Mouse (Mus musculus): ENCODE measurements around the gene Cluap1. TPM values are rescaled to one million over a fixed set of nuclear protein-coding genes. Genes with fewer than 3 reads are reported as not detected.
A peak's percentile ranks its signal among the peaks of the same experiment; 100 is the strongest.

Gene Cluap1
- polyA plus RNA-seq, 1 experiment from 2014 or later: 24.5 TPM

- ATAC-seq (ENCODE audit: low FRiP score, low TSS enrichment): peak; percentile 9; the same call in 1 of the 2 replicates
- Histone ChIP-seq H3K27ac (ENCODE audit: low read length) (no peak overlapping the region), H3K27me3 (ENCODE audit: insufficient read depth, low read length) (no peaks in the 10 kb centered on the region), H3K36me3 (ENCODE audit: insufficient read depth, low read length) (peaks cover 27% of the 10 kb centered on the region), H3K4me3 (ENCODE audit: low read length) (peak overlapping the region; percentile 2), H3K9me3 (ENCODE audit: low read length) (no peaks in the 10 kb centered on the region), H3K9ac (replicated peaks; ENCODE audit: low read length) (no peak overlapping the region), H3K4me2 (replicated peaks; ENCODE audit: low read depth, low read length) (peak overlapping the region; percentile 14; the same call in 1 of the 2 replicates), H3K4me1 (ENCODE audit: insufficient read depth, low read length) (peaks cover 12% of the 10 kb centered on the region; the same call in 1 of the 2 replicates)
- 80% methylated on average over 7 of the region's 7 CpGs for WGBS
These were observed 67.1 kb downstream of the Cluap1 start for GRCm38 (mm10) chr16:3975658-3976057.

DNA sequence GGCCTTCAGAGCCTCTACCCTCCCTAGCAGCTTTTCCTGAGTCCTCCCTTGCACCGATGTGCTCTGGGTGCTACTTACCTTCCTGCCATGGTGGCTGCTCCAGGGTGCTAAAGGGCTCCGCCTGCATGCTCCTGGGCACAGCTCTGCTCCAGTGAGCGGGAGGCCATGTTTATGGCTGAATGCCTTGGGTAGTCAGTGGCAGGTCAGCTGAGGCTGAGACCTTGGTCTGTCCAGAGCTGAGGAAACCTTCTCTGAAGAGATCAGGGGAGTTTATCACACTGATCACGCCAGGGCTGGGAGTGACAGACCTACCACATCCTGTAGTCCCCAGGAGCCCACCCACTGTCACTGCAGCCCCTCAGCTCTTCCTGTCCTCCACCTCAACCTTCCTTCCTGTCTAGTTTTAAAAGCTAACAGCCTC, 67.7 kb downstream of the Cluap1 start, which contains the start of gene Nlrc3:
TSS of gene Nlrc3 (minus strand) at position 382 of the 421 bp plus-strand sequence.
- H3K4me1 ChIP-seq (ENCODE audit: insufficient read depth, low read length): peaks cover 12% of the 10 kb centered on the region; the same call in 1 of the 2 replicates
- peak within 1 kb of the TSS; percentile 15 for H3K4me3 ChIP-seq (ENCODE audit: low read length)
- peaks cover 33% of the 10 kb centered on the region for H3K36me3 ChIP-seq (ENCODE audit: insufficient read depth, low read length)
- ATAC-seq (ENCODE audit: low FRiP score, low TSS enrichment): peak; percentile 83
- no peak within 1 kb of the TSS for H3K9ac ChIP-seq (replicated peaks; ENCODE audit: low read length)
- H3K27ac ChIP-seq (ENCODE audit: low read length): 0 out of 2 replicates have a peak within 1 kb of the TSS, but pooled peaks have one; percentile 4
- 31% methylated on average over 4 of the region's 4 CpGs for whole genome bisulfite sequencing
- H3K9me3 ChIP-seq (ENCODE audit: low read length): no peaks in the 10 kb centered on the region
- H3K4me2 ChIP-seq (replicated peaks; ENCODE audit: low read depth, low read length): peak within 1 kb of the TSS; percentile 14; the same call in 1 of the 2 replicates
- no peaks in the 10 kb centered on the region for H3K27me3 ChIP-seq (ENCODE audit: insufficient read depth, low read length)

- H3K27me3 ChIP-seq (ENCODE audit: insufficient read depth, low read length): no peaks in the 10 kb centered on the region
- H3K4me3 ChIP-seq (ENCODE audit: low read length): no peak overlapping the region
- H3K4me2 ChIP-seq (replicated peaks; ENCODE audit: low read depth, low read length): no peak overlapping the region
- peaks cover 36% of the 10 kb centered on the region for H3K36me3 ChIP-seq (ENCODE audit: insufficient read depth, low read length)
- H3K9me3 ChIP-seq (ENCODE audit: low read length): no peaks in the 10 kb centered on the region
- ATAC-seq (ENCODE audit: low FRiP score, low TSS enrichment): peak; percentile 7; the same call in 1 of the 2 replicates
- H3K9ac ChIP-seq (replicated peaks; ENCODE audit: low read length): no peak overlapping the region
- peaks cover 12% of the 10 kb centered on the region; the same call in 1 of the 2 replicates for H3K4me1 ChIP-seq (ENCODE audit: insufficient read depth, low read length)
- WGBS: 26% methylated on average over 3 of the region's 3 CpGs
- no peak overlapping the region for H3K27ac ChIP-seq (ENCODE audit: low read length)
These were observed 68.1 kb downstream of the Cluap1 start for GRCm38 (mm10) chr16:3976712-3977111.

- H3K4me3 ChIP-seq (ENCODE audit: low read length): no peak overlapping the region
- H3K4me2 ChIP-seq (replicated peaks; ENCODE audit: low read depth, low read length): no peak overlapping the region
- no peaks in the 10 kb centered on the region for H3K9me3 ChIP-seq (ENCODE audit: low read length)
- H3K4me1 ChIP-seq (ENCODE audit: insufficient read depth, low read length): peaks cover 3% of the 10 kb centered on the region; the same call in 1 of the 2 replicates
- no peak for ATAC-seq (ENCODE audit: low FRiP score, low TSS enrichment)
- 88% methylated on average over 4 of the region's 4 CpGs for WGBS
- no peak overlapping the region for H3K9ac ChIP-seq (replicated peaks; ENCODE audit: low read length)
- no peaks in the 10 kb centered on the region for H3K27me3 ChIP-seq (ENCODE audit: insufficient read depth, low read length)
- peaks cover 83% of the 10 kb centered on the region for H3K36me3 ChIP-seq (ENCODE audit: insufficient read depth, low read length)
- no peak overlapping the region for H3K27ac ChIP-seq (ENCODE audit: low read length)
These were observed 73.6 kb downstream of the Cluap1 start for GRCm38 (mm10) chr16:3982173-3982572.

GRCm38 (mm10) chr16:3983146-3983700, 74.6 kb downstream of the Cluap1 start:
- Histone ChIP-seq H3K36me3 (ENCODE audit: insufficient read depth, low read length) (peaks cover 89% of the 10 kb centered on the region), H3K27me3 (ENCODE audit: insufficient read depth, low read length) (no peaks in the 10 kb centered on the region), H3K4me2 (replicated peaks; ENCODE audit: low read depth, low read length) (no peak overlapping the region), H3K27ac (ENCODE audit: low read length) (no peak overlapping the region), H3K9ac (replicated peaks; ENCODE audit: low read length) (no peak overlapping the region), H3K9me3 (ENCODE audit: low read length) (no peaks in the 10 kb centered on the region), H3K4me3 (ENCODE audit: low read length) (no peak overlapping the region), H3K4me1 (ENCODE audit: insufficient read depth, low read length) (no peaks in the 10 kb centered on the region)
- ATAC-seq (ENCODE audit: low FRiP score, low TSS enrichment): no peak
- WGBS: 78% methylated on average over 7 of the region's 7 CpGs

- Histone ChIP-seq H3K4me2 (replicated peaks; ENCODE audit: low read depth, low read length) (no peak overlapping the region), H3K9me3 (ENCODE audit: low read length) (no peaks in the 10 kb centered on the region), H3K27me3 (ENCODE audit: insufficient read depth, low read length) (no peaks in the 10 kb centered on the region), H3K4me3 (ENCODE audit: low read length) (no peak overlapping the region), H3K36me3 (ENCODE audit: insufficient read depth, low read length) (peaks cover 93% of the 10 kb centered on the region), H3K4me1 (ENCODE audit: insufficient read depth, low read length) (no peaks in the 10 kb centered on the region), H3K9ac (replicated peaks; ENCODE audit: low read length) (no peak overlapping the region), H3K27ac (ENCODE audit: low read length) (no peak overlapping the region)
- no peak for ATAC-seq (ENCODE audit: low FRiP score, low TSS enrichment)
- WGBS: 92% methylated on average over 4 of the region's 4 CpGs
These were observed 79.8 kb downstream of the Cluap1 start for GRCm38 (mm10) chr16:3988410-3988809.

Small RNA genes lying within 50 kb of the gene (microRNA-seq; reads per million reads assigned to microRNA genes)
- not detected for gene Gm23493

Other genes with a start within 250 kb of the Cluap1 start
- gene Mefv, start 190.7 kb upstream of the Cluap1 start, polyA plus RNA-seq (2015; fragmentation: Nextera tagmentation; extraction: Ambion mirVana): 0.06 TPM in 1 of 2 replicates, not detected in the other
- 43.8 and 51.8 TPM in 2 replicates for gene Zfp263, start 164.7 kb upstream of the Cluap1 start, polyA plus RNA-seq (2015; fragmentation: Nextera tagmentation; extraction: Ambion mirVana)
- not detected in 2 replicates for gene Olfr15, start 77.9 kb upstream of the Cluap1 start, polyA plus RNA-seq (2015; fragmentation: Nextera tagmentation; extraction: Ambion mirVana)
- gene Zfp174, start 61.5 kb upstream of the Cluap1 start, polyA plus RNA-seq (2015; fragmentation: Nextera tagmentation; extraction: Ambion mirVana): 1.2 and 1.3 TPM in 2 replicates
- gene Naa60, start 36.4 kb upstream of the Cluap1 start, polyA plus RNA-seq (2015; fragmentation: Nextera tagmentation; extraction: Ambion mirVana): 50.7 and 57.6 TPM in 2 replicates
- 5.7 and 6.7 TPM in 2 replicates for gene Zfp597, start 24.2 kb upstream of the Cluap1 start, polyA plus RNA-seq (2015; fragmentation: Nextera tagmentation; extraction: Ambion mirVana)
- gene Gm20695, start 24.2 kb upstream of the Cluap1 start, polyA plus RNA-seq (2015; fragmentation: Nextera tagmentation; extraction: Ambion mirVana): 1.1 and 1.3 TPM in 2 replicates
- gene 1700037C18Rik, start 112 bp upstream of the Cluap1 start, polyA plus RNA-seq (2015; fragmentation: Nextera tagmentation; extraction: Ambion mirVana): 7.9 and 10.9 TPM in 2 replicates
- 2.7 and 2.9 TPM in 2 replicates for gene Nlrc3, start 67.8 kb downstream of the Cluap1 start, polyA plus RNA-seq (2015; fragmentation: Nextera tagmentation; extraction: Ambion mirVana)
- 21.6 and 25.8 TPM in 2 replicates for gene Slx4, start 95.0 kb downstream of the Cluap1 start, polyA plus RNA-seq (2015; fragmentation: Nextera tagmentation; extraction: Ambion mirVana)
- 6.5 and 7.8 TPM in 2 replicates for gene Dnase1, start 128.1 kb downstream of the Cluap1 start, polyA plus RNA-seq (2015; fragmentation: Nextera tagmentation; extraction: Ambion mirVana)
- gene Trap1, start 169.0 kb downstream of the Cluap1 start, polyA plus RNA-seq (2015; fragmentation: Nextera tagmentation; extraction: Ambion mirVana): 126 and 128 TPM in 2 replicates

Data from kidney, embryonic 16.5 days (tissue).